In genomic region chr2:91711256-91711925, GRCm38 (mm10) we compare ENCODE assay signal across 8 mouse cellular contexts. TPM values are rescaled to one million over a fixed set of nuclear protein-coding genes. Genes with fewer than 3 reads are reported as not detected.
DNase-seq lines count a peak whose midpoint lies in the region; ATAC-seq and TF ChIP-seq lines count a peak whose summit lies in the region.

No protein-coding gene starts in this region.

- H3K4me1 ChIP-seq in kidney, embryonic 14.5 days (ENCODE audit: control insufficient read depth, insufficient read depth, low read length): peaks cover 7% of the 10 kb centered on the region; the same call in 1 of the 2 replicates
- H3K4me1 ChIP-seq in G1E (ENCODE audit: insufficient read depth, low read depth, low read length): peaks cover 25% of the 10 kb centered on the region
- H3K4me1 ChIP-seq in liver, embryonic 11.5 days (replicated peaks; ENCODE audit: control insufficient read depth, insufficient read depth, low read length): peaks cover 6% of the 10 kb centered on the region

- H3K4me3 ChIP-seq in kidney, embryonic 14.5 days (ENCODE audit: low read length): peak overlapping the region; percentile 98
- H3K4me3 ChIP-seq in G1E (ENCODE audit: low read depth, low read length): peak overlapping the region; percentile 85
- H3K4me3 ChIP-seq in liver, embryonic 11.5 days (ENCODE audit: low read depth, low read length): peak overlapping the region; percentile 77

- peak overlapping the region; percentile 57 for H3K4me2 ChIP-seq in kidney, embryonic 14.5 days (replicated peaks; ENCODE audit: low read depth, low read length)
- H3K4me2 ChIP-seq in liver, embryonic 11.5 days: peak overlapping the region; percentile 68

- DNase-seq in kidney, postnatal 4 days: no peak
- DNase-seq in G1E (ENCODE audit: low spot score): peak; percentile 12
- DNase-seq in fibroblast of lung, adult 2 months (ENCODE audit: low read depth): peak; percentile 3
- DNase-seq in liver, embryonic 11.5 days (ENCODE audit: low spot score): no peak
- peak; percentile 4 for DNase-seq in retina, postnatal 1 day
- no peak for DNase-seq in adrenal gland, postnatal 36 days
- DNase-seq in layer of hippocampus, postnatal 10 days (ENCODE audit: low spot score in 2 of 2): no peak

- H3K27me3 ChIP-seq in kidney, embryonic 14.5 days (ENCODE audit: control insufficient read depth, insufficient read depth, low read length): no peaks in the 10 kb centered on the region
- no peaks in the 10 kb centered on the region for H3K27me3 ChIP-seq in G1E (ENCODE audit: insufficient read depth, low read length)
- H3K27me3 ChIP-seq in liver, embryonic 11.5 days (replicated peaks; ENCODE audit: control insufficient read depth, insufficient read depth, low read length): no peaks in the 10 kb centered on the region

- peak overlapping the region; percentile 79 for H3K27ac ChIP-seq in kidney, embryonic 14.5 days (ENCODE audit: low read depth, low read length)
- peak overlapping the region; percentile 81 for H3K27ac ChIP-seq in liver, embryonic 11.5 days (ENCODE audit: low read depth, low read length)

- no peak for TF ChIP-seq CTCF in G1E (IDR thresholded peaks at IDR 0.05; ENCODE audit: low read depth, low read length)

- peak overlapping the region; percentile 84 for H3K9ac ChIP-seq in kidney, embryonic 14.5 days (ENCODE audit: low read depth, low read length)
- H3K9ac ChIP-seq in liver, embryonic 11.5 days (ENCODE audit: low read depth, low read length): peak overlapping the region; percentile 77

- no peak for ATAC-seq in kidney, embryonic 14.5 days (ENCODE audit: low FRiP score, low TSS enrichment)
- no peak for ATAC-seq in G1E (ENCODE audit: extremely low read depth, insufficient number of reproducible peaks, low FRiP score, poor library complexity, severe bottlenecking)
- ATAC-seq in liver, embryonic 11.5 days (replicated peaks; ENCODE audit: low FRiP score): 0 out of 2 replicates have a peak, but pooled peaks have one; percentile 9

- 0 out of 2 replicates have a peak, but pooled peaks cover 3% of the 10 kb centered on the region for H3K36me3 ChIP-seq in kidney, embryonic 14.5 days (ENCODE audit: control insufficient read depth, insufficient read depth, low read length)
- peaks cover 26% of the 10 kb centered on the region for H3K36me3 ChIP-seq in G1E (replicated peaks)
- peaks cover 2% of the 10 kb centered on the region; the same call in 1 of the 2 replicates for H3K36me3 ChIP-seq in liver, embryonic 11.5 days (ENCODE audit: control insufficient read depth, insufficient read depth, low read length)

- WGBS in kidney, embryonic 14.5 days: 8% methylated on average over 8 of the region's 8 CpGs
- WGBS in liver, embryonic 11.5 days: 4% methylated on average over 8 of the region's 8 CpGs

- H3K9me3 ChIP-seq in kidney, embryonic 14.5 days (ENCODE audit: control insufficient read depth, low read length): no peaks in the 10 kb centered on the region
- H3K9me3 ChIP-seq in G1E (replicated peaks): no peaks in the 10 kb centered on the region
- no peaks in the 10 kb centered on the region for H3K9me3 ChIP-seq in liver, embryonic 11.5 days (ENCODE audit: control insufficient read depth, low read length)

RNA-seq across cellular contexts. Expression of gene Harbi1, which starts 0.7 kb away (rescaled TPM):
- 13.3 and 21.2 TPM in 2 replicates for polyA plus RNA-seq in kidney, embryonic 14.5 days (2014; fragmentation: Nextera tagmentation; extraction: Ambion mirVana)
- total RNA-seq in G1E (2014; fragmentation: Nextera tagmentation) (14.8 and 17.0 TPM in 2 replicates), G1E (2017) (14.8 and 15.2 TPM in 2 replicates)
- polyA plus RNA-seq in G1E (2012): 1.2 and 2.9 TPM in 2 replicates
- polyA plus RNA-seq in liver, embryonic 11.5 days (2014; fragmentation: Nextera tagmentation; extraction: Ambion mirVana): 16.3 TPM in 2 replicates
- total RNA-seq in adrenal gland, postnatal 36 days (2021): 10 to 100 TPM in 1 of 2 experiments, 1 to 10 TPM in 1; 9.0 to 14.9 TPM
- 1 to 10 TPM; 8.3 to 8.9 TPM for total RNA-seq in layer of hippocampus, postnatal 10 days (2021)

RNA-seq across cellular contexts. Expression of gene Atg13, which starts 1.0 kb away (rescaled TPM):
- polyA plus RNA-seq in kidney, embryonic 14.5 days (2014; fragmentation: Nextera tagmentation; extraction: Ambion mirVana): 18.4 and 26.6 TPM in 2 replicates
- total RNA-seq in G1E (2014; fragmentation: Nextera tagmentation) (30.9 and 34.8 TPM in 2 replicates), G1E (2017) (5.9 and 8.5 TPM in 2 replicates)
- polyA plus RNA-seq in G1E (2012): 21.0 and 22.2 TPM in 2 replicates
- polyA plus RNA-seq in liver, embryonic 11.5 days (2014; fragmentation: Nextera tagmentation; extraction: Ambion mirVana): 23.0 and 23.3 TPM in 2 replicates
- total RNA-seq in adrenal gland, postnatal 36 days (2021): 10 to 100 TPM; 47.8 to 82.8 TPM
- total RNA-seq in layer of hippocampus, postnatal 10 days (2021): 10 to 100 TPM; 49.1 to 49.7 TPM

RNA-seq across cellular contexts. Expression of gene Ambra1, which starts 18.5 kb away (rescaled TPM):
- polyA plus RNA-seq in kidney, embryonic 14.5 days (2014; fragmentation: Nextera tagmentation; extraction: Ambion mirVana): 13.3 and 20.3 TPM in 2 replicates
- total RNA-seq in G1E (2014; fragmentation: Nextera tagmentation): 64.0 and 65.8 TPM in 2 replicates
- total RNA-seq in G1E (2017): 13.2 and 14.3 TPM in 2 replicates
- 29.8 and 30.5 TPM in 2 replicates for polyA plus RNA-seq in G1E (2012)
- polyA plus RNA-seq in liver, embryonic 11.5 days (2014; fragmentation: Nextera tagmentation; extraction: Ambion mirVana): 13.0 and 14.0 TPM in 2 replicates
- total RNA-seq in adrenal gland, postnatal 36 days (2021): 10 to 100 TPM; 34.4 to 35.5 TPM
- total RNA-seq in layer of hippocampus, postnatal 10 days (2021): 10 to 100 TPM; 45.4 to 47.8 TPM

Comparison
In these comparisons a context has a peak if more than half of its experiments do, and no peak if none do; other contexts are left out.
1. DNase-seq: peak in G1E (single experiment), fibroblast of lung, adult 2 months (single experiment) and retina, postnatal 1 day (single experiment); none in kidney, postnatal 4 days (0 of 2), liver, embryonic 11.5 days (single experiment), adrenal gland, postnatal 36 days (0 of 2) and layer of hippocampus, postnatal 10 days (0 of 2).
2. Peak in every context shown above with its lines, with median percentiles within 50 percentile points of each other: H3K4me3 ChIP-seq.